Mouse (Mus musculus) T-cell, adult 2 months (primary cell): Measurements from ENCODE around the gene Thop1.
A peak's percentile ranks its signal among the peaks of the same experiment; 100 is the strongest.
"Not testable (repeated sequence)": the region's sequence is repeated elsewhere in the genome, so short reads cannot be mapped to it uniquely, and the experiment has no call there.

Source experiments
- DNase-seq: peaks from one replicate; pipeline ENCODE4 v3.0.0; 2022; ENCODE audit warnings: low spot score

Gene Thop1

DNA sequence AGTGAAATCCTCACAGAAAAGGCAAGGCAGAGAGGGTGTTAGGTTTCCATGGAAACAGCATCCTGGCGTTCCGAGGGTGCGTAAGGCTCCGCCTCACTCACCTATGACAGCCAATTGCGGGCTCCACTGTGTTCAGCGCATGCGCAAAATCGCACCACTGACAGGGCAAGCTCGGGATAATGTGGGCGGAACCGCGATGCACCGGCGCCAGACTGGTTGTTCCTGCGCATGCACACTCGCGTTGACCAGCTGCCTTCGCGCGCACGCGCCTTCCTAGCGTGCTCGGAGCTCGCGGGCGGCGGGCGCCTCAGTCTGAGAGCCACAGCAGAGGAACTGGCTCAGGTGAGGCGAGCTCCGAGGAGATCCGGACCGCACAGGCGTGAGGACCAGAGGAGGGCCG is at the start of gene Thop1:
Gene Thop1, plus strand, starts transcription at position 200 of the 400 bp plus-strand sequence.
- peak; percentile 98 for DNase-seq

DNA sequence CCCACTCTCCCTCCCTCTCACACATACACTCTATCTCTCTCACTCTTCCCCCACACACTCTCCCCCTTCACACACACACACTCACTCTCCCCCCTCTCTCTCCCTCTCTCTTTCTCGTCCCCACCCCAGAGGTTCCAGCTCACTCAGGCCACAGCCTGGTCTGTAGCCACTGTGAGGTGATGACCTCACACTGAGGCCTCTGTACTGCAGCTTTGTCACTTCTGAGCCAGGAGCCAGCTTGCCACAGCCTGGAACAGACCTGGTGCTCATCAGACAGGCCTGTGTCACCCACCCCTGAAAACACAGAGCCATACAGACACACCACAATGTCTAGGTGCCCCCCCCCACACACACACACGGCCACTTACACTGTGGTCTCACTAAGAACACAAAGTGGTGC is 49.6 kb upstream of the Thop1 start:
- DNase-seq: no peak

DNA sequence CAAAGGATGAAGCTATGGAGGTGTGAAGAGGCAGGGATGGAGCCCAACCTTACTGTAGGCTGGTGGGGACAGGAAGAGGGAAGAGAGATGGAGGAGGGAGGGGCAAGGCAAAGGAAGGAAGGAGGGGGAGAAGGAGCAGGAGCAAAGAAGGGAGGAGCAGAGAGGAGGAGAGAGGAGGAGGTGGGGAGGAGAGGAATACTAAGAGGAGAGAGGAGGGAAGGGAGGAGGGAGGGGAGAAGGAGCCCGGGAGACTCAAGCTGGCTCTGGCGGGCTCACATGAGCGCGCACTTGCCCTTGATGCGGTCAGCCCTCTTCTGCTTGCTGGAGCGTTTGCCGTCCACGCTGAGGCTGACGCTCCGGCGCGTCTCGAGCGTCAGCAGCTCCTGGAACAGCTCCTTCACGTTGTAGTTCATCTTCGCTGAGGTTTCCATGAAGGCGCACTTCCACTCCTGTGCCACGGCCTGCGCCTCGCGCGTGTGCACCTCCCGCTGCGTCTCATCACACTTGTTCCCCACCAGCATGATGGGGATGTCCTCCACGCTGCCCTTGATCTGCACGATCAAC is 48.2 kb upstream of the Thop1 start:
- DNase-seq: no peak

DNA sequence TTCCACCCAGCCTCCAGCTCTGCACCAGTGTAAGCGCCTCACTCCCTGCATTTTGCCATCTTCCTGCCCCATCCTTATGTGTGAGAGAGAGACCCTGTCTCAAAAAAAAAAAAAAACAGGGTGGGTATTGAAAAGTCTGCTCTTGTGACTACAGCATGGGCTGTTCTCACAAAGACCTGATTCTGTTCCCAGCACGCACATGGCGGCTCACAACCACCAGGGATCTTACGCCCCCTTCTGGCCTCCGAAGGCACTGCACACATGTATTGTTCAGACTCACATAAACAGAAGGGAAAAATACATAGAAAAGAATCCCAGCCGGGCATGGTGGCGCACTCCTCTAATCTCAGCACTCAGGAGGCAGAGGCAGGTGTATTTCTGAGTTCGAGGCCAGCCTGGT is 47.1 kb upstream of the Thop1 start:
- no peak for DNase-seq

DNA sequence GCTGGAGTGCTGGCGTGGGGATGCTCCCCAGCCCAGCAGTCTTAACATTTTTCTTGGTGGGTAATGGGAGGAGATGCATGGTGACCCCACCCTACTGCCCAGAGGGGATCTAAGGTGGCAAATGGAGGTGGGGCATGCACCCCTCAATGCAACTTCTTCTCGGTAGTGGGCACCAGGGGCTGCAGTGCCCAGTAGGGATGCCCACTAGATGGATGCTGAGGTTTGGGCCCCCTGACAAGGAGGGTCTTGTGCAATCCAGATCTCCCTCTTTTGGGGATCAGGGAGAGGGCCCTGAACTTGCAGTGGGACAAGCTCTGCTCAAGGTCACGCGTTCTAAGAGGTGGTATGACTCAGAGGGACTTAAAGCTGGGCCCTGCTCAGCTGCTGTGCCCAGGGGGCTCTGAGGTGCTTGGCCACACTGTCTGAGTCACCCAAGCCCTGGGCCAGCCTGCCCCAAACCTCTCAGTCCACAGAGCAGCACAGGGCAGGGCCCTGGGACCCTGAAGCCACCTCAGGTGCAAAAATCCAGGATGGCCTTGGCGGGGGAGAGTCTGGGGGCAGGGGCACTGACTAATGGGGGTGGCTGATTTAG is 45.4 kb upstream of the Thop1 start:
- no peak for DNase-seq

DNA sequence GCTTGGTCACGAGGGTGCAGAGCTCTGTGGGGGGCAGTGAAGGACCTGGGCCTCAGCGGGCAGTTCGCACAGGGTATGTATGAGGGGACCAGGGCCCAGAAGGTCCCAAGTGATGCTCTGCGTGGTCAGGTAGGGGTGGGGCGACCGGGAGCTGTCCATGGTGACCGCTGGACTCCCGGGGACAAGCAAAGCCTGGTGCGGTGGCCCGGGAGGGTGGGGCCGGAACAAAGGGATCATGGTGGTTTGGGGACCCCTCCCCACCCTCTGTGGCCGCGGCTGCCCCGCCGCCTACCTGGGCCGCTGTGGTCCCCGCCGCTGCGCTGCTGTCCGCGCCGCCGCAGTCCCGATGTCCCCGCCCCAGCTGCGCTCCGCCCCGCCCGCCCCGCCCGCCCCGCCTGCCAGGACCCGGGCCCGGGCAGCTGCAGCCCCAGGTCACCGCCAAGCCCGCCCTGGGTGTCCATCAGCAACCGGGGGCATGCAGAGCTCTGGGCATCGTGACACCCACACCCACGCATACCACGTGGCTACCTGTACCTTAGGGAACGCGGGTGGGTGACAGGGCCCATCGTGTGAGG is 44.7 kb upstream of the Thop1 start:
- DNase-seq: no peak

DNA sequence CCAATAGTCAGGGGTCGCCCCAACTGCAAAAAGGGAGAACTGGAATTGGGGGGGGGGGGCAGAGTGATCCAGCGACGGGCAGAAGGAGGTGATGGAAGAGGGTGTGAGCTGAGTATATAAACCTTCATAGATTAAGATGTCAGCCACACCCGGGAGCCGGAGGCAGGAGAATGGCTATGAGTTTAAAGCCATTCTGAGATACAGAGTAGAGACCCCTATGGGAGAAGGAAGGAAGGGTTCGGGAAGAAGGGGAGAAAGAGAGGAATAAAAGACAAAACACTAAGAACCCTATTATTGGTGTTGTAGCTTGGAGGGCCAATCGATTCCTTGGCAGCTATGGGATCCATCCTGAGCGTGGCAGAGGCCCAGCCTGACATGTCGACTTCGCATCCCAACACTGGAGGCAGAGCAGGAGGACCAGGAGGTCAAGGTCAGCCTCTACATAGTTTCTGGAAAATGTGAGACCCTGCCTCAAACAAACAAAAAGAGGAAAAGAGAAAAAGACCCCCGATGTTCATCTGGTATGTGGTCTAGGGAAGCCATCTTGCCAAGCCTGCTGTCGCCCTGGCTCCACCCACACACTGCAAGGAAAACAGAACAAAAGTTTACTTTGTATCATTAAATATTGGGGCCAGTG is 44.1 kb upstream of the Thop1 start, which contains the start of gene Diras1:
Gene Diras1, minus strand, starts transcription at position 24 of the 637 bp plus-strand sequence.
- DNase-seq: no peak

DNA sequence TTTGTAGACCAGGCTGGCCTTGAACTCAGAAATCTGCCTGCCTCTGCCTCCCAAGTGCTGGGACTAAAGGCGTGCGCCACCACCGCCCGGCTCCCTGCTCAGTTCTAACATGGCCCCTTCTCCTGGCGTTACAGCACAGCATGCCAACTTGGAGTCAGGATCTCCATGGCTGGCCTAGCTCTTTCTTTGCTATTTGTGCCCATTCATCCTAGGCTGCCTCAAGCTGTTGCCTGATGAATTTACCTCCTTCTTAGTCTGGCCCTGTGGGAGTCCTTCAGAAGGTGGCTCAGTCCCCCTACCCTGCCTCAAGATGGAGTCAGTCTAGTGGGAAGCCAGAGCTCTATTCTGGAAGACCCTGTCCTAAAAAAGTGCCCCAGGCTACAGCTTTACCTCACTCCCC is 43.0 kb upstream of the Thop1 start:
- DNase-seq: no peak

DNA sequence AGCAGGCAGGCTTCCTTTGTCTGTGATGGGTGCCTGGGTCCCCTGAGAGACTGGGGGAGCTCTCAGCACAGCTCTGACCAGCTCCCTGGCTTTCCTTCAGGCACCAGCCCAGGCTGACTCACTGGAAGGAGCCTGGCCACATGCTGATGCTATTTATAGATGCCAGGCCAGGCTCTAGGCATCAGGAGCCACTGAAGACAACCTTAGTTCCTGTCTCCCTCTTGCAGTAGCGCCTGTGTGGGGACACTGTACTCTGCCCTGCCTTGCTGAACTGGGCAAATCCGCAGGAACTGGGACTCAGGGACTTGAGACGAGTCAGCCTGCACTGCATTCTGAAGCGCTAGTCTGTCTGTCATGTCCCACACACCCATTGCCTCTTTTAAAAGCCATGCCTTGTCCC is 42.5 kb upstream of the Thop1 start:
- no peak for DNase-seq

DNA sequence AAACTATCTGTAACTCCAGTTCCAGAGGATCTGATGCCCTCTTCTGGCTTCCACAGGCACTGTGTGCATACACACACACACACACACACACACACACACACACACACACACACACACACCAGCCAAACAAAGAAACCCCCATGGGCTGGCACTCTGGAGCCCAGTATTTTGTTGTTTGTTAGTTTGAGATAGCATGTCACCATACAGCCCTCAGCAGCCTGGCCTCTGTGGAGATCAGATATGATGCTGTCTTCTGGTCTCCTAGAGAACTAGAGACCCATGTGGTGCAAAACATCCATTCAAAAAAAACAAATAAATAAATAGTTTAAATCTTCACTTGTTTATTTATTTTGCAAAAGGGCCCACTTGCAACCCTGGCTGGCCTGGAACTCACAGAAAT is 41.6 kb upstream of the Thop1 start:
- no peak for DNase-seq

DNA sequence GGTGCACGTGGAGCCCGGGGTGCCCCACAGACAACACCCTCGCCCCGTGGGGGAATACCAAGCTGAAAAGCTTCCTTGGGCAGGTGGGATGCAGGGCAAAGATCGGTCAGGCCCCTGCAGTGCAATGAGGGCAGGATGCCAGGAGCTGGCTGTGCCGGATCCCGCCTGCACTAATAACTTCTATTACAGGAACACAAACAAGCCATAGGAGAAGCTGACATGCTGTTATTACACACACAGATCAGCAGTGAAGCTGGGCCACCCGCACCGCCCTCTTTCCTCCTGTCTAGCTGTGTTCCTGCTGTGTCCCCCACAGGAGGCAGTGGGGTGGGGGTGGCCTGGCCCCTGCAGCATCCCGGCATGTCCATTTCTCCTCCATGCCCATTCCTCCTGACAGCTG is 40.8 kb upstream of the Thop1 start:
- no peak for DNase-seq

DNA sequence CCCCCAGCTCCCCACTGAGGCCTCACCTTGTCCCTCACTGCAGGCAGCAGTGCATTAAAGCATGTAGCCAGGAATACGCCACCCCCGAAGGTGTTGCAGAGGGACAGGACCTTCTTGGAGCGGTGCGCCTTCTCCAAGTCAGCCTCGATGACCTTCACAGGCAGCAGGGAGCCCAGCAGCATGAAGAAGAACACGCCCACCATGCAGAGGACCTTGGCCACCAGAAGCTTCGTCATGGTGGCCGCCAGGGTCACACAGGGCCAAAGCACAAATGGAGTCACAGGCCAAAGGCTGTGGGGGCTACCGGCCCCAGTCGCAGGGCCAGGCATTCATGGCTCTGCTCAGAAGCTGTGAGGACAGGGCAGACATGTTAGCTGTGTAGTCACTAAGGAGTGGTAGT is 36.2 kb upstream of the Thop1 start:
- DNase-seq: no peak

DNA sequence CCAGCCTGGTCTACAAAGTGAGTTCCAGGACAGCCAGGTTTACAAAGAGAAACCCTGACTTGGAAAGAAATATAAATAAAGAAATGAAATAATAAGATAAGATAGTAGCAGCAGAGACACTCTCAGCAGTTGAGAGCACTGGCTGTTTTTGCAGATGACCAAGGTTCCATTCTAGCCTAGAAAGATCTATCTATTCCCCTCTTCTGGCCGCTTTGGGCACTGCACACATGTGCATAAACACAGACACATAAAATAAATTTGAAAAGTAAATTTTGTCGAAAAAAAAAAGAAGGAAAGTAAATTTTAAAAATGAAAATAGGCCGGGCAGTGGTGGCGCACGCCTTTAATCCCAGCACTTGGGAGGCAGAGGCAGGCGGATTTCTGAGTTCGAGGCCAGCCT is 33.6 kb upstream of the Thop1 start:
- DNase-seq: peak; percentile 30

DNA sequence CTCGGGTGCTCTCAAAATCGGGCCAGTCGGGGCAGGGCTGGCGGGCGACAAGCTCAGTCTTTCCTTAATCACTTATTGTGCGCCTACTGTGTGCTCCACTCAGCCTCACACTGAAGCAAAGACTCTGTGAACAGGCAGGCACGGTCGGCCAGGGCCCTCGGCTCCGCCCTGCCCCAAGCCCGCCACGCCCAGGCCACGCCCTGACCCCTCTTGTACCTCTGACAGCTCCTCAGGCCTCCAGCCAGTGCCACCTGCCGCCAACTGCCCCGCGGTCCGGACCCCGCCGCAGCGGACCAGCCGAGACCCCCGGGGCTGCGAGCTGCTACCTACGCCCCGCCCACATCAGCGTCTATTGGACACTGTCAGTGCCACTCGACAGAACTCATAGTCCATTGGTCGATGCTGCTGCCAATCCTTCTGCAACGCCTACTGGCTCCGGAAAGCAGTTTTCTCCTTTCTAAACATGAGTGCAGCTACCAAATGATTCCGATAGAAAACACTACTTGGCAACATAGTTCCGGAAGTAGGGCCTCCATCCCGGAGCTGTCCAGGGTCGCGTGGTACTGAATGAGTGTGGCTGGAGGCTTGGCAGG is 32.8 kb upstream of the Thop1 start, which contains the start of gene Slc39a3:
Gene Slc39a3, minus strand, starts transcription at position 439 of the 593 bp plus-strand sequence.
- peak; percentile 95 for DNase-seq

DNA sequence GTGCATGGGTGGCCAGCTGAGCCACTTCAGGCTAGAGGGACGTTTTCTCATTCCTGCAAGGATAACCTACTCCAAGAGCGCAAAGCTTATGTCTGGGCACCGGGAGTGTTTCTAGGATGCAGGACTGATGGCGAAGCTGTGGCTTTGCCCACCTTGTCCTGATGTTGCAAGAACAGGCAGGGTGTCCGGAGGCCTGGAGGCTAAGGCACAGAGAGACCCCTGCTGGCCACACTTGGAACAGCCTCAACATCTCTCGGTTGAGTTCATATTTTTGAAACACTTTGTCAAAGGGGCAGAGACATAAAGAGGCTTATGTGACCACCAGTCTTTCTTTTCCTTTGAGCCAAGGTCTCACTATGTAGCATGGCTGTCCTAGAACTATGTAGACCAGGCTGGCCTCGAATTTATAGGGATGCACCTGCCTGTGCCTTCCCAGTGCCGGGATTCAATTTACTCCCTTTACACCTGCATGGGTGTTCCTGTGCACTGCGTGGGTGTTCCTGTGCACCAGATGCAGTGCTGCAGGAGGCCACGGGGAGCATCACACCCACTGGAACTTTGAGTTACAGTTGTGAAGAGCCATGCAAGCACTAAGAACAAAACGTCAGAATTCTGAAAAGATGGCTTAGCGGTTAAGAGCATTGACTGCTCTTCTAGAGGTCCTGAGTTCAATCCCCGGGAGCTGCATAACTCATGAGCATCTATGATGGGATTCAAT is 28.2 kb upstream of the Thop1 start:
- DNase-seq: peak; percentile 65

DNA sequence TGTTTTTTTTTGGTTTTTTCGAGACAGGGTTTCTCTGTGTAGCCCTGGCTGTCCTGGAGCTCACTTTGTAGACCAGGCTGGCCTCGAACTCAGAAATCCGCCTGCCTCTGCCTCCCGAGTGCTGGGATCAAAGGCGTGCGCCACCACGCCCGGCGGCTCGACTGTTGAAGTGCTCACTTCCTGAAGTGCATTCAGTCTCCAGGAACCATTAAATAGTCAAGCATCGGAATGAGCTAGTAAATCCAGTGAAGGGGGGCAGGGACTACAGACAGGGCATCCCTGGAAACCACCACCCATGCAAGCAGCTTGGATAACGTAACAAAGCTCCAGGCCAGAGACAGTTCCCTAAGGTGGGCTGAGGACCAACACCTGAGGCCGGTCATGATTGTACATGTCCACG is 24.6 kb upstream of the Thop1 start:
- DNase-seq: not testable (repeated sequence)

DNA sequence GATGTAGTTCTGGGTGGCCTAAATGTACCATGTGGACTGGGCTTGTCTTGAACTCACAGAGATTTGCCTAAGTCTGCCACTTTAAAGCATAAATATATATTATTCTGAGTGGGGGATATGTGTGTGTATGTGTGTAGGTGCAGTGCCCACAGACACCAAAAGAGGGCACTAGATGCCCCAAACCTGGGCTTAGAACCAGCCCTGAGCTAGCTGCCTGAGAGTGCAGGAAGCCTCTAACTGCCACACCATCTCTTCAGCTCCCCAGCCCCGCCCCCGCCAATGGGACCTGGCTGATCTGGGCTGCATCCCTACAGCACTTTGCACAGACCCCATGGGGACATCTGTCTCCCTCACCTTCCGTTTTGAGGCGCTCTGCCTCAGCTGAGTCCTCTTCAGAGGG is 19.2 kb upstream of the Thop1 start:
- DNase-seq: no peak

DNA sequence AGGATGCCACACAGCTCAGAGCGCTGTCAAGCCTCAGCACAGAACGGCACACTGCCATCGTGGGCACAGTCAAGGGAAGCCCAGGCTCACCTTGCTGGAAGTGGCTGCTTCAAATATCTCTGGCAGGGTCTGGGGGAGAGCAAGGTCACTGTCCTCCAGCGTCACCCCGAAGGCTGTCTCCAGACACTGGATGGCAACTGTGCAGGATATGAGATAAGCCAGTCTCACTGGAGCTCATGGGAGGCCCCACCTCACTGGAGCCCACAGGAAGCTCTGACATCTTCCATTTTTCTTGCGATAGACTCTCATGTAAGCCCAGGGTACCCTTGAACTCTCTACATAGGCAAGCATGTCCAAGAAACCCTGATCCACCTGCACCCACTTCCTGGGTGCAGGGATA is 18.7 kb upstream of the Thop1 start:
- no peak for DNase-seq

DNA sequence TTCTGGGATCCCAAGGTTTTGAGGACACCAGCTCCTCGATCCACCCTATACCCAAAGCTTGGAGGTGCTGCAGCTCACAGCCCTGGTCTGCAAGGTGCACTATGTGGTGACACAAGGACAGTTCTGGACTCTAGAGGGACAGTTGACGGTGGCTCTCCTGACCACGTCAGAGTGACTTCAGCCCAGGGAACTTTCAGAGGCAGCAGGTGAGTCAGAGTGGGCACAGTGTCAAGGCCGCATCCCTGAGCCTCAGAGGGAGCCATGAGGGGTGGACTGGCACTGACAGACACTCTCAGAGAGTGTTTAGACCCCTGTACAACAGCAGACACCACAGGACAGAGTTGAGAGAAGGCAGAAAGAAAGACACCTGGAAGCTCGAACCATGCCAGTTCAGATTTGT is 17.3 kb upstream of the Thop1 start:
- DNase-seq: no peak

DNA sequence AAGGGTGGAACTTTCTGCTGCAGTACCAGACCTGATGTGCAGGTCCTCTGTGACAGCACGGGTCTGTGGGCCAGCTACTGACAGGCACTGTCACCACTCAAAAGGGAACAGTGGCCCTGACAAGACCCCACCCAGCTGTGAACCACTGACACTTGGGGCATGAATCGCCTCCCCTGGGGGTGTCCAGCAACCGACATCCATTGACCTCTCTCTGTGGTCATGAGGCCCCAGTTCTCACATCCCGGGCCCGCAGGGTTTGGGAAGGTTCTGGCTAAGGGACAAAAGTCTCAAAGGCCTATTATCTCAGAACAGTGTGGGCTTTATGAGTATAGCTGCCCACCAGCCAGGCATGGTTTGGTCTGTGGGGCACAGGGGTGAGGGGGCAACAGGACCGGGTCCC is 14.7 kb upstream of the Thop1 start:
- DNase-seq: no peak

DNA sequence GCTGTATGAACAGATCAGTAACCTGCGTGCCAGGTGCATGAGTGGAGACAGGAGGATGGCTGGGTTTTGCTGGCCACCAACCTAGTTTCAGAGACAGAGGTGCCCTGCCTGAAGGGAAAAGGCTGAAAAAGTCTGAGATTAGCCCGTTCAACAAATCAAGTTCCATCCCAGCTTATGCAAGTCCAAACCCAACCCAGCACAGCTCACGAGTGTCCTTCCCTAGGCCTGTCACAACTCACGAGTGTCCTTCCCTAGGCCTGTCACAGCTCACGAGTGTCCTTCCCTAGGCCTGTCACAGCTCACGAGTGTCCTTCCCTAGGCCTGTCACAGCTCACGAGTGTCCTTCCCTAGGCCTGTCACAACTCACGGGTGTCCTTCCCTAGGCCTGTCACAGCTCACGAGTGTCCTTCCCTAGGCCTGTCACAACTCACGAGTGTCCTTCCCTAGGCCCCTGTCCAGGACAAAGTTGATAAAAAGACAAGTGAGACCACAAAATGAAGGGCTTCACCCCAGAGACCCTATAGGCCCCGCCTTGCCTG is 14.0 kb upstream of the Thop1 start:
- DNase-seq: not testable (repeated sequence)
